Mouse (Mus musculus) lung, adult 2 months (tissue): ENCODE data around the gene Rslcan18.

Experiments used
- CTCF ChIP-seq: fragments of 200-500 bp; IDR thresholded peaks from 2 replicates; pipeline ENCODE4 v1.5.1; 2011; ENCODE audit warnings: mild to moderate bottlenecking, low read length, control low read depth; ENCODE audit not compliant: insufficient read depth
- POLR2A ChIP-seq: fragments of 200-500 bp; IDR thresholded peaks from 2 replicates; pipeline ENCODE4 v1.6.1; 2011; ENCODE audit warnings: low read depth, mild to moderate bottlenecking, control low read depth, low read length, borderline replicate concordance; ENCODE audit errors: extremely low read depth

- TF ChIP-seq CTCF (no peak), POLR2A (no peak)
Measured at GRCm38 (mm10) chr13:67072786-67073185, 43.3 kb downstream of the Rslcan18 start.
